Mouse (Mus musculus): ENCODE measurements around the gene Iqcn. TPM values are rescaled to one million over a fixed set of nuclear protein-coding genes. Genes with fewer than 3 reads are reported as not detected.

The Iqcn gene
- polyA plus RNA-seq, 1 experiment, result not detected

Other genes starting within 250 kb of the Iqcn start
- 34.7 and 36.9 TPM in 2 replicates for gene Klhl26, start 226.5 kb upstream of the Iqcn start, polyA plus RNA-seq (2012; rRNA removed)
- gene Tmem59l, start 216.1 kb upstream of the Iqcn start, polyA plus RNA-seq (2012; rRNA removed), result 0.08 and 0.28 TPM in 2 replicates
- gene Crlf1, start 210.3 kb upstream of the Iqcn start, polyA plus RNA-seq (2012; rRNA removed), result 0.40 and 0.41 TPM in 2 replicates
- gene Rex1bd, start 196.7 kb upstream of the Iqcn start, polyA plus RNA-seq (2012; rRNA removed), result 119 and 129 TPM in 2 replicates
- gene Uba52, start 192.7 kb upstream of the Iqcn start, polyA plus RNA-seq (2012; rRNA removed), result 881 and 1,275 TPM in 2 replicates
- 300 and 366 TPM in 2 replicates for gene Fkbp8, start 175.7 kb upstream of the Iqcn start, polyA plus RNA-seq (2012; rRNA removed)
- gene Kxd1, start 175.5 kb upstream of the Iqcn start, polyA plus RNA-seq (2012; rRNA removed), result 73.9 and 74.2 TPM in 2 replicates
- 21.3 and 26.9 TPM in 2 replicates for gene Ell, start 164.0 kb upstream of the Iqcn start, polyA plus RNA-seq (2012; rRNA removed)
- 37.9 and 49.6 TPM in 2 replicates for gene Isyna1, start 109.1 kb upstream of the Iqcn start, polyA plus RNA-seq (2012; rRNA removed)
- 73.5 and 74.6 TPM in 2 replicates for gene Ssbp4, start 94.6 kb upstream of the Iqcn start, polyA plus RNA-seq (2012; rRNA removed)
- 5.2 and 6.2 TPM in 2 replicates for gene Lrrc25, start 87.3 kb upstream of the Iqcn start, polyA plus RNA-seq (2012; rRNA removed)
- gene Gdf15, start 71.0 kb upstream of the Iqcn start, polyA plus RNA-seq (2012; rRNA removed), result 0.84 and 1.1 TPM in 2 replicates
- gene Pgpep1, start 43.1 kb upstream of the Iqcn start, polyA plus RNA-seq (2012; rRNA removed), result 19.2 and 20.6 TPM in 2 replicates
- gene Lsm4, start 30.2 kb upstream of the Iqcn start, polyA plus RNA-seq (2012; rRNA removed), result 97.8 and 99.4 TPM in 2 replicates
- gene Jund, start 4.5 kb upstream of the Iqcn start, polyA plus RNA-seq (2012; rRNA removed), result 132 and 153 TPM in 2 replicates
- 0.46 and 0.56 TPM in 2 replicates for gene Gm3336, start 15.1 kb downstream of the Iqcn start, polyA plus RNA-seq (2012; rRNA removed)
- gene Pde4c, start 20.3 kb downstream of the Iqcn start, polyA plus RNA-seq (2012; rRNA removed), result 0.54 and 0.59 TPM in 2 replicates
- gene Rab3a, start 51.2 kb downstream of the Iqcn start, polyA plus RNA-seq (2012; rRNA removed), result 34.1 and 35.3 TPM in 2 replicates
- 38.2 and 41.9 TPM in 2 replicates for gene Mpv17l2, start 57.5 kb downstream of the Iqcn start, polyA plus RNA-seq (2012; rRNA removed)
- gene Pik3r2, start 73.3 kb downstream of the Iqcn start, polyA plus RNA-seq (2012; rRNA removed), result 57.3 and 66.0 TPM in 2 replicates
- 19.5 and 19.7 TPM in 2 replicates for gene Mast3, start 101.6 kb downstream of the Iqcn start, polyA plus RNA-seq (2012; rRNA removed)
- 0.58 and 0.94 TPM in 2 replicates for gene Il12rb1, start 105.0 kb downstream of the Iqcn start, polyA plus RNA-seq (2012; rRNA removed)
- 20.4 and 27.4 TPM in 2 replicates for gene Arrdc2, start 136.3 kb downstream of the Iqcn start, polyA plus RNA-seq (2012; rRNA removed)
- gene Kcnn1, start 159.8 kb downstream of the Iqcn start, polyA plus RNA-seq (2012; rRNA removed), result 5.5 and 5.6 TPM in 2 replicates
- 70.9 and 74.6 TPM in 2 replicates for gene Ccdc124, start 170.5 kb downstream of the Iqcn start, polyA plus RNA-seq (2012; rRNA removed)
- gene Slc5a5, start 189.3 kb downstream of the Iqcn start, polyA plus RNA-seq (2012; rRNA removed), result 1.7 and 2.3 TPM in 2 replicates
- gene Rpl18a, start 194.0 kb downstream of the Iqcn start, polyA plus RNA-seq (2012; rRNA removed), result 3,950 and 3,976 TPM in 2 replicates
- 30.8 and 34.4 TPM in 2 replicates for gene Map1s, start 202.5 kb downstream of the Iqcn start, polyA plus RNA-seq (2012; rRNA removed)